Mouse (Mus musculus): ENCODE measurements at regions not wholly inside any gene's neighbourhood (a gene's known extent, or its start where the extent isn't known, plus 50 kb on each side); places are given as distances from the start of the nearest gene placed in this dataset.

DNA sequence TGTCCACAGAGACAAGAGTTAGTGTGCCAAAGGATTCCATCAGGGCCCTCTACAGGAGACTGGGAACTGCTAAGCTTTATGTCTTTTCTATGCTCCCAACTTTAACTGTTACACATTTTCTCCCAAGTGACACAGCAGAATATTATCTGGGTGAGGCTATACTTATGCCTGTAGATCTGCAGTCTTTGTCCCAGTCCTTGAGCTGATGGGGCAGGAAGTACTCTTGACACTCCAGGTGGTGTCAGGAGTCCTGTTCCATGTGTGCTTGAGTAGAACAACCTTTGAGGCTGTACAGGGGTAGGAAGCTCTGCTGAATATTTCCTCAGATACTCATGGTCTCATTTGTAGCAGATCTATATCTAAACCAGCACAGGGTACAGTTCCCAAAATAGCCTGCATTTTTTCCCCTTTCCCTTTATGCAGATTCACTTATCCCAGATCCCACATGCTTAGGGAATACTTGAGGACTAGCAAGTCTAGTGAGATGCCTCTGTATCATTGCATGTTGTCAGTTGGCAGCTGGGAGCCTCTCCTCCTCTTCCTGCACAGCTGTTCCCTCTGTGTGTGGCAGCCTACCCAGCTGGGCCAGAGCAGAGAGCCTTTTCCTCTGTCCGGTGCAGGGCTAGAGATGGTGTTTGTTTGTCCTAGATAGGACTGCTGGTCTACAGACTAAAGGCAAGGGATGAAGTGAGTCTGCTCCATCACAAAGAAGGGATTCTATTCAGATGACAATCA is 85.2 kb upstream of the Rgs17 start:
- 72% methylated on average over 1 of the region's 1 CpGs for WGBS
- Histone ChIP-seq H3K9me3 (no peaks in the 10 kb centered on the region), H3K27me3 (no peaks in the 10 kb centered on the region), H3K27ac (no peak overlapping the region), H3K9ac (no peak overlapping the region), H3K4me1 (no peaks in the 10 kb centered on the region), H3K36me3 (replicated peaks) (no peaks in the 10 kb centered on the region), H3K4me2 (no peak overlapping the region), H3K4me3 (replicated peaks) (no peak overlapping the region)
- ATAC-seq (ENCODE audit: low FRiP score) = no peak

DNA sequence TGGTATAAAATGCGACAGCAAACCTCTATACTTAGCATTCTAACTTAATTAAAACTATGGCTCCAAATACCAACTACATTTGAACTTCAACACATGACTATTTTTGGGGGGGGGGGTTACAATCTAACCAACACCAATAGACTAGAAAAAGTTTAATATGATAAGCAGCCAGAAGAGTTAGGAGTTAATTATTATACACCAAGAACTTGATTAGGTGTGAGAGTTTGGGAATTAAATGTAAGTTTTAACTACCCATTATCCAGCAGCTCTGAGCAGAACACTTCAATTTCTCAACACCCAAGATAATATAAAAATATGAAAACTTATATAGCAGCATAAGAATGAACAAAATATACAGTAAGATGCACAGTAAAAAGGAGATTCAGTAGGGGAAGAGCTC is 59.2 kb upstream of the Rgs17 start:
- no peak overlapping the region for H3K4me2 ChIP-seq
- ATAC-seq (ENCODE audit: low FRiP score) = no peak
- H3K9ac ChIP-seq = no peak overlapping the region
- 93% methylated on average over 1 of the region's 1 CpGs for WGBS
- no peak overlapping the region for H3K4me3 ChIP-seq (replicated peaks)
- H3K36me3 ChIP-seq (replicated peaks) = no peaks in the 10 kb centered on the region
- H3K27me3 ChIP-seq = no peaks in the 10 kb centered on the region
- no peaks in the 10 kb centered on the region for H3K9me3 ChIP-seq
- no peak overlapping the region for H3K27ac ChIP-seq
- H3K4me1 ChIP-seq = no peaks in the 10 kb centered on the region

DNA sequence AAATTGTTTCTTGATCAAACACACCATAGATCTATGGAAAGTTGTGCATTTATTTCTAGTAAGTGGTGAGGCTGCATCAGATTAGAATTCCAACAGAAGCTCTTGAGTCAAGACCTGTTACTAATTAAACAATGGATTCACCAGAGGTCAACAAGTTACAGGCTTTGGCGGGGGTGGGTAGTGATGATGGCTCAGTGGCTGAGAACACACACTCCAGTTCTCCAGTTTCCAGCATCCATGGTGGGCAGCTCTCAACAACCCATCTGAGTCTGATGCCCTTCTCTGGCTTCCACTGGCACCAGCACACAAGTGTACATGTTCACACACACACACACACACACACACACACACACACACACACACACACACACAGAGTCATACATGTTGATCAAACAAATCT is 56.3 kb upstream of the Rgs17 start:
- H3K4me2 ChIP-seq = no peak overlapping the region
- no peaks in the 10 kb centered on the region for H3K9me3 ChIP-seq
- H3K4me3 ChIP-seq (replicated peaks) = no peak overlapping the region
- WGBS = 79% methylated on average over 1 of the region's 1 CpGs
- no peak overlapping the region for H3K27ac ChIP-seq
- no peaks in the 10 kb centered on the region for H3K36me3 ChIP-seq (replicated peaks)
- H3K4me1 ChIP-seq = no peaks in the 10 kb centered on the region
- no peak for ATAC-seq (ENCODE audit: low FRiP score)
- H3K9ac ChIP-seq = no peak overlapping the region
- no peaks in the 10 kb centered on the region for H3K27me3 ChIP-seq
